Mouse (Mus musculus) kidney, postnatal 25 days (tissue): ENCODE measurements around the gene Ism2.
"Not testable (repeated sequence)": the region's sequence is repeated elsewhere in the genome, so short reads cannot be mapped to it uniquely, and the experiment has no call there.

Experiments used
- DNase-seq, 2 experiments: peaks; one replicate each; pipeline ENCODE4 v3.0.0; 2021; ENCODE audit warnings: mixed read lengths in 2 of 2

Gene Ism2

GRCm38 (mm10) chr12:87299657-87300440, at the start of gene Ism2:
TSS of gene Ism2 (minus strand) at chr12:87299705.
- peak; percentile 25 to 46 for DNase-seq

- no peak for DNase-seq
Measured at GRCm38 (mm10) chr12:87348029-87348428, 48.5 kb upstream of the Ism2 start.

DNA sequence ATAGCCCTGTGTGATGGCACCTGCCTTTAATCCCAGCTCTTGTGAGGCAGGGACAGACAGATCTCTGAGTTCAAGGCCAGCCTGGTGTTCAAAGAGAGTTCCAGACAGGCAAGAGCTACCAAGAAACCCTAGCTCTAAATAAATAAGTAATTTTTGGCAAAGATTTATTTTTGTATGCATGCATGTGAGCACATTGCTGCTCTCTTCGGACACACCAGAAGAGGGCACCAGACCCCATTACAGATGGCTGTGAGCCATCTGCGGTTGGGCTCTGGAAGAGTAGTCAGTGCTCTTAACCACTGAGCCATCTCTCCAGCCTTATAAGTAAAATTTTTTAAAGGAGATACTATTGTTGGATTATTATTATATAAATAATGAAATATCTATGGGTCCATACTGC, 48.0 kb upstream of the Ism2 start:
- DNase-seq = peak in 1 of 2 experiments; percentile 30

GRCm38 (mm10) chr12:87343084-87343605, 43.6 kb upstream of the Ism2 start:
- DNase-seq = no peak

GRCm38 (mm10) chr12:87338082-87338481, 38.6 kb upstream of the Ism2 start:
- DNase-seq = no peak

DNA sequence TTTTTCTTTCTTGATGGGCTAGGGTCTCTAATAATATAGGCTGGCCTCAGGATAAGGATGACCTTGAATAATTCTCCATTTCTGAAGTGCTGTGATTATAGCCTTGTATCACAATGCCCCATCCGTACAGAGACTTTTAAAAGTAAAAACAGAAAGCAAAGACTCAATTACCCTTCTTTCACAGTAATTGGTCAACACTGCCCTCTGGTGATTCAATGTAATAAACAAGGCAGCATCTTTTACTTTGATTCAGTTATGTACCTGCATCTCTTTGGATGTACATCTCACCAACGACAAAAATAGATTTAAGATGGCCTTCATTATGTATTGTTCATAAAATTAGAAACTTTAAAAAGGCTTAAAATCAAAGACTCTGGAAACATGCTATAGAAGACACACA, 35.4 kb upstream of the Ism2 start:
- peak in 1 of 2 experiments; percentile 28 for DNase-seq

DNA sequence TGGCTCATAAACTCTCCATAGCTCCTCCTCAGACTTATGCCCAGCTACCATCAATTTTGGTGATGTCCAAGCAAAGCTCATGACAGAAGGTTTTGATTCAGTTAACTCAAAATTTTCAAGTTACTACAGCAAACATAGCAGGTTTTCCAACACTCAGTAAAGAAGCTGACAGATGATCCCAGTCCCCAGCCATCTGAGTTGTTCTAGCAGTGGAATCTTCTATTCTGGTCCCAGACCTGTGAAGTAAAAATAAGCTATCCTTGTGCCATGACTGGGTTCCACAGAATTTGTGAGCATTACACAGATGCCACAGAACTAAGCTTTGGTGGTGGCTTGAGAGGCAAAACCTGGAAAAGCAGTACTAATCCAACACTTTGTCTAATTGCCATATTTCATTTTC, 34.3 kb upstream of the Ism2 start:
- no peak for DNase-seq

DNA sequence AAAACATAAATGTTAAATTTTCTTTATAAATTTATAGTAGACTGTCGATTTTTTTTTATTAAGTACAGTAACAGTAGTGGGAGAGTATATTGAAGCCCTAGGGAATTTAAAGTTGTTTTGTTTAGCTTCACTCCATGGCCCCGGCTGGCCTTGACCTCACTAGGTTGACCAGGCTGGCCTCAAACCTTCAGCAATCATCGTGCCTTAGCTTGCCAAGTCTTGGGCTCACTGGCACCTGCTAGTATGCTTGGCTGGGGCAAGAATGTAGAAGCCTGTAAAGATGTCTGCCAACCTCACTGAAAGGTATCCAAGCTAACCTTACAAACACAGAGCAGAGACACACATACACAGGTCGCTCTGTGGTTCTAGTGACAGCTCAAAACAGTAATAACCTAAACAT, 33.0 kb upstream of the Ism2 start:
- peak in 1 of 2 experiments; percentile 42 for DNase-seq

GRCm38 (mm10) chr12:87331908-87332307, 32.4 kb upstream of the Ism2 start:
- DNase-seq = no peak

- DNase-seq = peak; percentile 5 to 32
Measured at GRCm38 (mm10) chr12:87331053-87331456, 31.6 kb upstream of the Ism2 start.

GRCm38 (mm10) chr12:87330213-87330612, 30.7 kb upstream of the Ism2 start:
- DNase-seq = no peak

DNA sequence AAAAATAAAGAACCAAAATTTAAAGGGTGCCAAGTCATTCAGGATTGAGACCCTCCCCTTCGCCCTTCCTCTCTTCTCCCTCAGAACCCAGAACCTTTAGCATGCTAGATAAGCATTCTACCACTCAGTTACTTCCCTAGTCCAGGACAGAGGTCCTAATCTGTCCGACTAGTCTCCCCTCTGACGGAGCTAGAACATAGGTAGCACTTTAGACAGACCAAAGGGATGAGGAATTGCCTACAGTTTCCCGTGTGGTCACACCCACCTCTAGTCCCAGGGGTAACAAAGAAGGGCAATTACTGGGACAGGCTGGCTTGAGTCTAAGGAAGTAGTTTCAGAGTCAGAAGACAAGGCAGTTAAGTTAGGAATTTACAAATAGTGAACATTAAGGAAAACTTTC, 28.5 kb upstream of the Ism2 start:
- DNase-seq = no peak

DNA sequence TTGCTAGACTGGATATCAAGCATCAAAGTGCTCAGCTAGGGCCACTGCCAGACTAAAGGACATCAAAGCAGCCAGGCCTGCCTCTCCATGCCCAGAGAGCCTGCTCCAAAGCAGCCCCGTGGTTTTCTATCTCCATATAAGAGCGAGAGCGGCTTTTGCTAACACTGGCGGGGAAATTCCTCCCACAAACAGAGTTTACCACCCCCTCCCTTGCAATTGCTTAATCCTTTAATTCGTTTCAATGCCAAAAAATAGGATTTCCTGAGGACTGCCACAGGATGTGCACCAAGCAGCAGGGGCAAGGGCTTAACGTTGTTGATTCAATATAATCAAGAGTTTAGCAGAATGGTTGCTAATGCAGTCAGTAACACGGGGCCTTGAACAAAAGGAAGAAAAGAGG, 28.1 kb upstream of the Ism2 start:
- no peak for DNase-seq

- DNase-seq = no peak
Measured at GRCm38 (mm10) chr12:87325452-87325851, 25.9 kb upstream of the Ism2 start.

- no peak for DNase-seq
Measured at GRCm38 (mm10) chr12:87319229-87319628, 19.7 kb upstream of the Ism2 start.

GRCm38 (mm10) chr12:87317951-87318350, 18.4 kb upstream of the Ism2 start:
- no peak for DNase-seq

DNA sequence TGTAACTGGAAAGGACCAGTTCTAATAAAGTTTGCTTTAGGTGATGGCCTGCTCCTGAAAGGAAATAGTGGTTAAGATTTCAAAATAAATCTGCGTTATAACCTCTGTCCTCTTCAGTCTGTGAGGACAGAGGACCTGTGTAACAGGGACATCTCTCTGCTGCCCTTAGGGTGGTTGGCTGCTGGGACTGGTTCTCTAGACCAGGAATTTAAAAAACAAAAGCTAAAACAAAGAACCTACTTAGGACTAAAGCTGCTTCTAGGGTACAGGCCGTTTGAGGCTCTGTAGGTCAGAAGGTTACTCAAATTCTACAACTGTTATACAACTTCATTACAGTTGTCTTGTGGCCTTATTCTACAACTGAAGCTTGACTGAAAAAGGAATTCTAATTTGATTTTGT, 13.6 kb upstream of the Ism2 start:
- no peak for DNase-seq

DNA sequence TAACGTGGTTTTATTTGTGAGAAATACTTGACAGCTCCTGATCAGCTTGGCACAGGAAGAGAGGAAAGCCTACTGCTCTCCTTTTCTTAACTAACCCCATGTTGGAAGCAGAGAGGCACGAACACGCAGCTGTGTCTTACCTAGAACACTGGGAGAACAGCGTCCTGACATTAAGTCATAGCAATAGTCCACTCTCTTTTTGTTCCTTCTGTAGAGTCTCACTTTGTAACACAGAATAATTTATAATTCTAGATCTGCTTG, 7.0 kb upstream of the Ism2 start:
- DNase-seq = not testable (repeated sequence)

- no peak for DNase-seq
Measured at GRCm38 (mm10) chr12:87305767-87306583, 6.5 kb upstream of the Ism2 start.

GRCm38 (mm10) chr12:87301189-87301588, 1.7 kb upstream of the Ism2 start:
- DNase-seq = no peak

- DNase-seq = peak in 1 of 2 experiments; percentile 12
Measured at GRCm38 (mm10) chr12:87300441-87300690, 861 bp upstream of the Ism2 start.

DNA sequence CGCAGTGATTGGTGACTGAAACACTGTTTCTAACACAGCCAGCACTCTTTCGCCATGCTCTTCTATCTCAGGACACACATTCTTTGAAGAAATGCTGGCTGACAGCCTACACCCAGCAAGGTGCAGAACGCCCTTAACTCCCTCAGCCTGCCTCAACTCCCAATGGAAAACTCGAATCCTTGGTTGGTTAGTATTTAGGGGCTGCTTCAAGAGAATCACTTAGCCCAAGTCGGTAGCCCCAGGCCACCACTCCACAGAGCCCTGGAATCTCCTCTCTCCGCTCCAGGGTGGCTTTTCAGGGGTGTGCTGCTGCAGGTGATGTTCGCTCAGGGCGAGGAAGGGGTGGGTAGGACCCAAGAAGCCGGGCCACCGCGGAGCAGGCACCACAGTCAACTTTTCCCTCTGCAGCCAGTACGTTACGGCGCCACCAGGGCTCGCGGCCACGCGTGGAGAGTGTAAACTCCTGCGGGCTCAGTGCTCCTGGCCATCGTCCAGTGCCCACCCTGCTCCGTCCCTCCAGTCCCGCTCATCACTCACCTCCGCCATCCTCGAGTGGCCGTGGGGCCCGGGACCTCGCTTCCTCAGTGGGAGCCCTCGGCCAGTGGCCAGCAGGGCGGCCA, 358 bp downstream of the Ism2 start:
- DNase-seq = peak in 1 of 2 experiments; percentile 49

- peak in 1 of 2 experiments; percentile 37 for DNase-seq
Measured at GRCm38 (mm10) chr12:87293934-87294333, 5.6 kb downstream of the Ism2 start.

DNA sequence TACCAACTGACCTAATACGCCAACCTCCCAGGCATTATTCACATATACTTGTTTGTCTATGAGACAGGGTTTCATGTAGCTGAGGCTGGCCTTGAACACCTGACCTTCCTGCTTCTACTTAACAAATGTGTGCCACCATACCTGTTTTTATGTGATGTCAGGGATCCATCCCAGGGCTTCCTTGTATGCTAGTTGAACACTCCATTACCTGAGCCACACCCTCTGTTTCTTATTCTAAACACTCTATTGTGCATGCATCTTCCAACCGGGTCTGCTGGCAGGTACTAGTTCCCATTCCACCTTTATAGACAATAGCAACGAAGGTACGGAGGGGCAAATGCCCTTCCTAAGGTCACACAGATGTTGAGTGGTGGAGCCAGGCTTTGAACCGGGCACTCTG, 10.4 kb downstream of the Ism2 start:
- no peak for DNase-seq
